Mouse (Mus musculus) kidney, embryonic 14.5 days (tissue): ENCODE data around the gene Lgr5. TPM values are rescaled to one million over a fixed set of nuclear protein-coding genes. Genes with fewer than 3 reads are reported as not detected.

ENCODE experiments used
- ATAC-seq: fragments of 200-750 bp; cut with Nextera tagmentation; 2 replicates; pipeline ENCODE4 v1.8.0; 2017; ENCODE audit warnings: moderate number of reproducible peaks, mild to moderate bottlenecking, moderate TSS enrichment, moderate library complexity; ENCODE audit not compliant: low FRiP score, low TSS enrichment
- H3K27ac ChIP-seq: fragments of 300-500 bp; sonication (generic); 2 replicates; pipeline ENCODE4 v1.5.1; 2014; ENCODE audit warnings: low read depth, mild to moderate bottlenecking, low read length, moderate library complexity, mixed read lengths
- H3K27me3 ChIP-seq: fragments of 300-500 bp; sonication (generic); 2 replicates; pipeline ENCODE4 v1.6.1; 2014; ENCODE audit warnings: mild to moderate bottlenecking, low read length; ENCODE audit not compliant: control insufficient read depth, insufficient read depth
- H3K36me3 ChIP-seq: fragments of 300-500 bp; sonication (generic); 2 replicates; pipeline ENCODE4 v1.6.1; 2014; ENCODE audit warnings: low read length, mixed read lengths; ENCODE audit not compliant: control insufficient read depth, insufficient read depth
- H3K4me1 ChIP-seq: fragments of 300-500 bp; sonication (generic); 2 replicates; pipeline ENCODE4 v1.6.1; 2014; ENCODE audit warnings: low read length, mixed read lengths; ENCODE audit not compliant: control insufficient read depth, insufficient read depth
- H3K4me2 ChIP-seq: fragments of 300-500 bp; sonication (generic); replicated peaks from 2 replicates; pipeline ENCODE4 v1.6.1; 2014; ENCODE audit warnings: low read depth, mild to moderate bottlenecking, low read length
- H3K4me3 ChIP-seq: fragments of 300-500 bp; sonication (generic); 2 replicates; pipeline ENCODE4 v1.5.1; 2014; ENCODE audit warnings: mild to moderate bottlenecking, low read length
- H3K9ac ChIP-seq: fragments of 300-500 bp; sonication (generic); 2 replicates; pipeline ENCODE4 v1.6.1; 2014; ENCODE audit warnings: low read depth, mild to moderate bottlenecking, low read length, moderate library complexity
- H3K9me3 ChIP-seq: fragments of 300-500 bp; sonication (generic); 2 replicates; pipeline ENCODE4 v1.6.1; 2016; ENCODE audit warnings: low read length; ENCODE audit not compliant: control insufficient read depth
- WGBS: fragments of 180-500 bp; shearing (Covaris S2); extraction: QIAGEN DNeasy Blood & Tissue Kit; methylation state at CpG from one replicate; pipeline ENCODE4 v1.1.7; 2014; 5-methylcytosine and 5-hydroxymethylcytosine counted together
- polyA plus RNA-seq: library from polyadenylated mRNA; unstranded; fragments of >200 nt; fragmentation: Nextera tagmentation; extraction: Ambion mirVana; gene quantifications from 2 replicates; pipeline ENCODE4 v1.2.1, GENCODE M21; 2014

Lgr5 gene
- polyA plus RNA-seq, 1 experiment from 2014 or later = 8.0 TPM

DNA sequence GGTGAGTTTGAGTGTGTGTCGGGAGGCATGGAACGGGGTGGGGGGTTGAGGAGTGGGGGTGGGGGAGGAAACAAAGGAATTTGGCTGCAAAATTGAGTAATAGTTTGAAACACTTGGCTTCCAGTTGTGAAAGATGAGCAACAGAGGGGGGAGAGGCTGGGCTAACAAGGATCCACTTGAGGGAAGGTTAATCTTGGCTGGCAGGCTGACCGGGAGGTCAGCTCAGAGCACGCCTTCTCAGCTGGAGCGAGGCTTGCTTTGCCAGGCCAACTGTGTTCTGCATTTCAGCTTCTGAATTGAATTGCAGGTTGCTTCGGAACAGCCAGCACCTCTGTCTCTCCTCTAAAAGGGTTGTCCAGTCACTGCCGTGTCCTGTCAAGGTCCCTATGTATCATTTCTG lies 8.1 kb downstream of the Lgr5 start:
- Histone ChIP-seq H3K4me1 (peaks cover 6% of the 10 kb centered on the region; the same call in 1 of the 2 replicates), H3K9me3 (no peaks in the 10 kb centered on the region), H3K4me2 (no peak overlapping the region), H3K36me3 (no peaks in the 10 kb centered on the region), H3K9ac (no peak overlapping the region), H3K4me3 (no peak overlapping the region), H3K27me3 (no peaks in the 10 kb centered on the region; the same call in 1 of the 2 replicates), H3K27ac (no peak overlapping the region)
- WGBS = 17% methylated on average over 7 of the region's 7 CpGs
- peak; percentile 48; the same call in 1 of the 2 replicates for ATAC-seq

GRCm38 (mm10) chr10:115579076-115579475 lies 8.5 kb downstream of the Lgr5 start:
- 63% methylated on average over 7 of the region's 7 CpGs for WGBS
- no peak overlapping the region for H3K27ac ChIP-seq
- H3K27me3 ChIP-seq = no peaks in the 10 kb centered on the region; the same call in 1 of the 2 replicates

GRCm38 (mm10) chr10:115571734-115572440 lies 15.7 kb downstream of the Lgr5 start:
- Histone ChIP-seq H3K9ac (no peak overlapping the region), H3K27ac (no peak overlapping the region), H3K9me3 (0 out of 2 replicates have a peak, but pooled peaks cover 3% of the 10 kb centered on the region), H3K4me3 (no peak overlapping the region), H3K36me3 (no peaks in the 10 kb centered on the region), H3K4me2 (no peak overlapping the region), H3K4me1 (no peaks in the 10 kb centered on the region), H3K27me3 (no peaks in the 10 kb centered on the region)
- WGBS = 54% methylated on average over 3 of the region's 3 CpGs
- ATAC-seq = no peak

More at GRCm38 (mm10) chr10:115579076-115579475, 8.5 kb downstream of the Lgr5 start:
- Histone ChIP-seq H3K36me3 (no peaks in the 10 kb centered on the region), H3K4me2 (no peak overlapping the region), H3K9me3 (no peaks in the 10 kb centered on the region), H3K9ac (no peak overlapping the region), H3K4me3 (no peak overlapping the region), H3K4me1 (peaks cover 6% of the 10 kb centered on the region; the same call in 1 of the 2 replicates)
- ATAC-seq = no peak

DNA sequence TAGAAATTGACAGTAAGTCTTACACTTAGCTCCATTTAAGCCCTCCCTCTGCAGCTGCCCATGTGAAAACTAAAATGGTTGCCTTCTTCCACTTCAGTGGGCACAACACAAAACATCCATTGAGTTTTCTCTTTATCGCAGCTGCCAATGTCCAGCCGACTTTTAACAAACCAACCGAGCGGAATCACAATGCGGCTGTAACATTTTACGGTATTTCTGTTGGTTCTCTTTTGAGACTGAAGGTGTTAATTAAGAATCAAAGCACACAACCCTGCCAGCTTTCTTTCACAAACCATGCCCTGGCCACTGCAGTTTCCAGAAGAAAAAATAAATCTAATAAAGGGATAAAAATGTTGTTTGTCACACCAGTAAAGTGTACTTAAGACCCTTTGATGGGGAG lies 16.3 kb downstream of the Lgr5 start:
- no peak for ATAC-seq
- H3K9me3 ChIP-seq = 0 out of 2 replicates have a peak, but pooled peaks cover 3% of the 10 kb centered on the region
- H3K27me3 ChIP-seq = no peaks in the 10 kb centered on the region
- H3K4me2 ChIP-seq = no peak overlapping the region
- no peak overlapping the region for H3K27ac ChIP-seq
- no peaks in the 10 kb centered on the region for H3K36me3 ChIP-seq
- H3K9ac ChIP-seq = no peak overlapping the region
- H3K4me3 ChIP-seq = no peak overlapping the region
- H3K4me1 ChIP-seq = no peaks in the 10 kb centered on the region
- WGBS = 33% methylated on average over 6 of the region's 6 CpGs

DNA sequence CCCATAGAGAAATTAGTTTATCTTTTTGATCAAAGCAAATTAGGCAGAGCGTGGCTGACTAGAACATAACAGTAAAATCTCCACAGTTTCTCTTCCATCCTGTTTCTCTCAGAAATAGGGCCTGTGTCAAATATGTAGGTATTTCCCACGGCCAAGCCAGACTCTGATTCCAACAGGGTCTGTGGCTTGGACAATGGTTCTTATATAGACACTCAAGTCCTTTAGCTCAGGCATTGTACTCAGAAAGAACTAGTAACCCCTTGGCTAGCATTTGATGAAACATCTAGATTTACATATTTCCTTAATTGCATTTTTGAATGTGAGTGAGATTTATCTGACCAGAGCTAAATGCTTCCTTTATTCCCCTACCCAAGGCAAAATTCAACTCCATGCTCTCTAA lies 17.0 kb downstream of the Lgr5 start:
- Histone ChIP-seq H3K9ac (no peak overlapping the region), H3K4me1 (no peaks in the 10 kb centered on the region), H3K27ac (no peak overlapping the region), H3K27me3 (no peaks in the 10 kb centered on the region), H3K36me3 (no peaks in the 10 kb centered on the region), H3K4me3 (no peak overlapping the region), H3K4me2 (no peak overlapping the region), H3K9me3 (0 out of 2 replicates have a peak, but pooled peaks cover 3% of the 10 kb centered on the region)
- WGBS = 72% methylated on average over 2 of the region's 2 CpGs
- no peak for ATAC-seq

- Histone ChIP-seq H3K27me3 (no peaks in the 10 kb centered on the region), H3K4me3 (no peak within 1 kb of the TSS), H3K36me3 (no peaks in the 10 kb centered on the region), H3K4me2 (no peak within 1 kb of the TSS), H3K27ac (no peak within 1 kb of the TSS), H3K4me1 (no peaks in the 10 kb centered on the region), H3K9me3 (0 out of 2 replicates have a peak, but pooled peaks cover 3% of the 10 kb centered on the region), H3K9ac (no peak within 1 kb of the TSS)
- WGBS = 68% methylated on average over 15 of the region's 15 CpGs
- 0 out of 2 replicates have a peak, but pooled peaks have one; percentile 38 for ATAC-seq
Measured at GRCm38 (mm10) chr10:115569712-115570491, 17.7 kb downstream of the Lgr5 start, which contains the start of gene A930009A15Rik. TSS of gene A930009A15Rik (plus strand) at chr10:115569986.

DNA sequence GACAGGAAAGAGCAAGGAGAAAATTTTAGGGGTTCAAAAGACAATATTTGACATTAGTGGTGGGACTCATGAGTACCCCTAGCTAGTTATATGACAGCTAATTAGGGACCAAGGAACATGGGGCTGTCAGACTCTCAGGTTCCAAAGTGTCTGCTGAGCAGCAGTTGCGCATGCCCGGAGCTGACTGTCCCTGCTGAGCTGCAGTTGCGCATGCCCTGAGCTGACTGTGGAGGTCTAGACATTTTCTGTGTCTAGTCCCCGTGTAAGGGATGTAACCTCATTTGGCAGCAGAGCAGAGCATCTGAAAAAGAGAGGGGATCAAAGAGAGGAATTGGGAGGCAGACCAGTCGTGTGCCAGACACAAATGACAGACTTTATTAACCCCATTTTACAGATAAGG lies 23.6 kb downstream of the Lgr5 start:
- no peak for ATAC-seq
- Histone ChIP-seq H3K9me3 (0 out of 2 replicates have a peak, but pooled peaks cover 3% of the 10 kb centered on the region), H3K27me3 (no peaks in the 10 kb centered on the region), H3K9ac (no peak overlapping the region), H3K4me1 (no peaks in the 10 kb centered on the region), H3K4me2 (no peak overlapping the region), H3K4me3 (no peak overlapping the region), H3K36me3 (no peaks in the 10 kb centered on the region), H3K27ac (no peak overlapping the region)
- 87% methylated on average over 5 of the region's 5 CpGs for WGBS

- H3K4me2 ChIP-seq = no peak overlapping the region
- no peak overlapping the region for H3K9ac ChIP-seq
- no peaks in the 10 kb centered on the region for H3K27me3 ChIP-seq
- no peaks in the 10 kb centered on the region for H3K36me3 ChIP-seq
- no peak overlapping the region for H3K27ac ChIP-seq
- H3K9me3 ChIP-seq = 0 out of 2 replicates have a peak, but pooled peaks cover 3% of the 10 kb centered on the region
- ATAC-seq = no peak
- WGBS = 84% methylated on average over 4 of the region's 4 CpGs
- no peaks in the 10 kb centered on the region for H3K4me1 ChIP-seq
- no peak overlapping the region for H3K4me3 ChIP-seq
Measured at GRCm38 (mm10) chr10:115562911-115563686, 24.5 kb downstream of the Lgr5 start.
